Mouse (Mus musculus) kidney, postnatal 4 days (tissue): ENCODE measurements at regions not wholly inside any gene's neighbourhood (a gene's known extent, or its start where the extent isn't known, plus 50 kb on each side); places are given as distances from the start of the nearest gene placed in this dataset.
A peak's percentile ranks its signal among the peaks of the same experiment; 100 is the strongest.

Experiments used
- DNase-seq, 2 experiments: peaks; one replicate each; pipeline ENCODE4 v3.0.0; 2021; ENCODE audit warnings: mixed read lengths in 2 of 2

DNA sequence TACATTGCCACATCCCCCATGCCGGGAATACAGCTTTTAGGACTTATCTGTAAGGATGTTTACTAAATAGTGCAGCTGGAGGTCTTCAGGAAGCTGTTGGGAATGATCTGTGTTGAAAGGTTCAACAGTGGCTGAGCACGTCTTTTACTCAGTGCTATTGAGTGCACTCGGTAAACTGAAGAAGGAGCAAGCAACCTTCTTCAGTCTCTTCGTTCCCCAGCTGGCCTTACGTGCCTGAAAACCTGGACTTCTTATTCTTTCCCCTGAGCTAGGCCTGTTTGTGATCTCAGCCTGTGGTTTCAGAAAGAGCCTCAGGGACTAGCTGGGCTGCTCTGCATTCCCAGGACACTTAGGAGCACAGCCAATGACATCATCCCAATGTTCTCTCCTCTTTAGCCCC, 51.2 kb upstream of the Rhox5 start:
- DNase-seq: peak; percentile 1

DNA sequence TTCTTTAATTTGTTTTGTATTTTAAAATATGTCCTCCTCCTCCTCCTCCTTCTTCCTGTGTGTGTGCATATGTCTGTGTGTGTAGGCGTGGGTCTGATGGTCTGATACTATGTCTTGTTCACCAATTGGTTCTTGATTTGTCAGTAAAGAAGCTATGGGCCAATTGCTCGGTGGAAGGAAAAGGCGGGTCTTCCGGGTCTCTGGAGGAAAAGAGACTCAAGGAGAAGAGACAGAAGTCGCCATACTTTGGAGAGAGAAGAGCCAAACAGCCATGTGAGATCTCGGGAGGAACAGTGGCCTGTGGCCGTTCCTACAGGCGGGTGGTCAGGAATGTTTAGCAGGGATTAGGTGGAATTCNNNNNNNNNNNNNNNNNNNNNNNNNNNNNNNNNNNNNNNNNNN, 50.3 kb upstream of the Rhox5 start:
- DNase-seq: no peak
